Mouse (Mus musculus): ENCODE data around the gene Nxnl2. TPM values are rescaled to one million over a fixed set of nuclear protein-coding genes. Genes with fewer than 3 reads are reported as not detected.

The Nxnl2 gene
- total RNA-seq (2021), result under 1 TPM; 0.62 to 0.63 TPM
- 0.24 and 0.62 TPM in 2 replicates for polyA plus RNA-seq (2012; rRNA removed)
- long read RNA-seq, result 0 reads

DNA sequence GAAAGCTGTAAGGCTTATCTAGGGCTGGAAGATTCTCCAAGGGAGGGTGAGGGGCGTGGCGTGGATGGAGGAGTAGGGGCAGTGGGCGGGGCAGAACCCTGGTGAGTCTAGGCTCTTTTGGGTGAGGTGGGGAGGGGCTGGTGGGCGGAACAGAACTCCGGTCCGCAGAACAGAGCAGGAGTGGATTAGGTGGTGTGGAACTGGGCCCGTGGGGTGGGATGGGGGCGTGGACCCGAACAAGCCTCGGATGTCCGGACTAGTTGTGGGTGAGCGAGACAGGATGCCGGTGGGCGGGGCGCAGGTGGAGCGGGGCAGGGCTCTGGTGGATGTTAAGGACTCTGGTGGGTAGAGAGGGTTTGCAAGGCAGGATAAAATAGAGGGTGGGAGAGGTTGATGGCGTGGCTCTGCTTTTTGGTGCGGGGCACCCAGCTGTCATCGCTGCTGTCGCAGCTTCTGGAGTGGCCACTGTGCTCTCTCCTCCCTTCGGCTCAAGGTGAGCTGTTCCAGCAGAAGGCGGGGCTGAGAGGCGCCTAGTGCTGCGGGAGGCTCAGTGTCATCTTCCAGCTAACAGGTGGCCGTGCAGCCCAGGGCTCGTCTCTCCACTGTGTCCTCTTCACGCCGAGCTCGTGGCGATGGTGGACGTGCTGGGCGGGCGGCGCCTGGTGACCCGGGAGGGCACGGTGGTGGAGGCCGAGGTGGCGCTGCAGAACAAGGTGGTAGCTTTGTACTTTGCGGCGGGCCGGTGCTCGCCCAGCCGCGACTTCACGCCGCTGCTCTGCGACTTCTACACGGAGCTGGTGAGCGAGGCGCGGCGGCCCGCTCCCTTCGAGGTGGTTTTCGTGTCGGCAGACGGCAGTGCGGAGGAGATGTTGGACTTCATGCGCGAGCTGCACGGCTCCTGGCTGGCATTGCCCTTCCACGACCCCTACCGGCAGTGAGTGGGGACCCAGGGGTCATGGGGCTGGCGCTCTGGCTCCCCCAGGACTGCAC, at the start of gene Nxnl2:
Gene Nxnl2, plus strand, starts transcription at position 332 of the 990 bp plus-strand sequence.
- peak; percentile 62 for DNase-seq

- no peak for DNase-seq
Observed at GRCm38 (mm10) chr13:51121966-51122365, 48.9 kb upstream of the Nxnl2 start.

- DNase-seq, result no peak
Observed at GRCm38 (mm10) chr13:51122771-51123170, 48.1 kb upstream of the Nxnl2 start.

DNA sequence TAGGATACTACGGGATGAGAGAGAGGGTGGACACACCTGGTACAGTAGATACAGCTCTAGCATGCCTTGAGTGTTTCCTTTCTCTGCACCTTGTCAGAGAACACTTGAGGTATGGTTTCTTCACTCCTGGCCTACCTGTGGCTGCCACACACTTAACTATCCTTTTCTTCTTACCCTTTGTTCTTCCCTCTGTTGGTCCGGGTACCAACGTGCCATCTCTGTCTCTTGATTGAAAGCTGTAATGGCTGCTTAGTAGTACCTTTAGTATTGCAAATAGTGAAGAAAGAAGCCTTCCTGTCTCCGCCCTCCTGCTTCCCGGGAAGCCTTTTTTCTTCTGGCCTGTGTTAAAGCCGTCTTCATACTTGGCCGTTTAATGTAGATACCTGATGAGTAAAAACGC, 45.5 kb upstream of the Nxnl2 start:
- no peak for DNase-seq

DNA sequence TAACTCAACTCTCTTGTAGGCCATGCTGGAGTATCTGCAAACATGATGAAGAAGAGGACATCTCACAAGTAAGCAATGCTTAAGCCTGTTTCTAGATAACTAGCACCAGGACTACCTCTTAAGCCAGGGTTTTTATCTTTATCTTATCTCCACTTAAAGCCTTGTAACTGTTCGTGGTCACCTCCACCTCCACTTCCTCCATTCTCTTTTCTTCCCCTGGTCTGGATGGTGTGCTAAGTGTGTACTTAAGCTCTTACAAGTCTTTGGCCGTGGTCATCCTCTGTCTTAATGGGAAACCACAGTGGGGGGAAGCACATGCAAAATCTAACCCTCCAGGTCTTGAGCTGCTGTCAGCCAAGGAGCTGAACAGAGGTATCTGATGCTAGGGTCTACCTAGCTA, 42.9 kb upstream of the Nxnl2 start:
- DNase-seq, result no peak

- DNase-seq, result no peak
Observed at GRCm38 (mm10) chr13:51128417-51128816, 42.4 kb upstream of the Nxnl2 start.

GRCm38 (mm10) chr13:51131179-51131578, 39.6 kb upstream of the Nxnl2 start:
- no peak for DNase-seq

GRCm38 (mm10) chr13:51136315-51136714, 34.5 kb upstream of the Nxnl2 start:
- DNase-seq, result no peak

GRCm38 (mm10) chr13:51136996-51137701, 33.7 kb upstream of the Nxnl2 start:
- DNase-seq, result peak; percentile 78

- DNase-seq, result no peak
Observed at GRCm38 (mm10) chr13:51137702-51138031, 33.2 kb upstream of the Nxnl2 start.

- DNase-seq, result no peak
Observed at GRCm38 (mm10) chr13:51147106-51147505, 23.7 kb upstream of the Nxnl2 start.

GRCm38 (mm10) chr13:51152966-51153669, 17.7 kb upstream of the Nxnl2 start:
- DNase-seq, result no peak

GRCm38 (mm10) chr13:51153670-51154030, 17.2 kb upstream of the Nxnl2 start:
- peak; percentile 57 for DNase-seq

GRCm38 (mm10) chr13:51155178-51156013, 15.4 kb upstream of the Nxnl2 start:
- DNase-seq, result peak; percentile 66

- peak; percentile 67 for DNase-seq
Observed at GRCm38 (mm10) chr13:51156014-51156386, 14.8 kb upstream of the Nxnl2 start.

DNA sequence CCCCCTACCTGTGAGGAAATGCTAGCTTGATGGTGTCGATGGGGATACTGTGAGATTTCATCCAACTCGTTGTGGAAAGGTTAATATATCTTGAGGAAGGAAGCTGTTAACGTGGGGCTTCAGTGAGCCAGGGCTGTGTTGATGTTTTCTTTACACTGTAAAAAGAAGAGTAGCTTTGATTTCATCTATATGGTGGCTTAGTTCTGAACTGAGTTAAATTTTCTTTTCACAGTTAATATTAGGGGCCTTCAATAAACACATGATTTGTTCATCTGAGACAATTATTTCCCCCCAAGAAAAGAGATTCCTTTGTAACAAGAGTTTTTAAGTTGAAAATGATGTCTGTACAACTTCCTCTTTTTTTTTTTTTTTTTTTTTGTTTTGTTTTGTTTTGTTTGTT, 13.5 kb upstream of the Nxnl2 start:
- no peak for DNase-seq

- DNase-seq, result no peak
Observed at GRCm38 (mm10) chr13:51161672-51162071, 9.2 kb upstream of the Nxnl2 start.

- DNase-seq, result no peak
Observed at GRCm38 (mm10) chr13:51162246-51162645, 8.6 kb upstream of the Nxnl2 start.

- DNase-seq, result no peak
Observed at GRCm38 (mm10) chr13:51166711-51167110, 4.1 kb upstream of the Nxnl2 start.

GRCm38 (mm10) chr13:51170215-51170614, 607 bp upstream of the Nxnl2 start:
- no peak for DNase-seq

GRCm38 (mm10) chr13:51172601-51173000, 1.8 kb downstream of the Nxnl2 start:
- DNase-seq, result no peak

DNA sequence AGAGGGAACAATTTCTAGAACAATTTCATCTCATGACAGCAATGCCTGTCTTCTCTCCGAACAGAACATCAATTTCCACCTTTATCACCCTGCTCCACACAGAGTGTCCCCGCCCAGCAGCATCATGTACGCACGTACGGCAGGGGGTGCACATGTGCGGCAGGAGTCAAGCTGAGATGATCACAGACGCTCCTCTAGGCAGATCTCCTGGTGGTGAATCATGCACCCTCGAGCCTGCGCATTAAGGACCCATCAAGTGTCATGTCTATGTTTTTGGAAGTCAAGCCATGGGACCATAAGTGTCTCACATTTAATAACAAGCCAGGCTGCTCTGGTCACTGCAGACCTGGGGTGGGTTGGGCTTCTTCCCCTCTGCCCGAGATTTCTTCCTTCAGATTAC, 8.1 kb downstream of the Nxnl2 start:
- no peak for DNase-seq

Data from adrenal gland, adult 2 months (tissue).